Comparison of ENCODE assay signal across 20 mouse cellular contexts in genomic region chr8:122068609-122069008, GRCm38 (mm10).
DNase-seq lines count a peak whose midpoint lies in the region; ATAC-seq and TF ChIP-seq lines count a peak whose summit lies in the region.
"Had no signal": no experiment of that assay in that cellular context is flagged by ENCODE, and none has a peak within 500 bp of the region (broad histone marks: within the 10 kb centered on the region; RNA-seq: fewer than 3 reads in every experiment).

No protein-coding gene starts in this region.

- TF ChIP-seq POLR2A in liver, adult 2 months (IDR thresholded peaks at IDR 0.05; ENCODE audit: extremely low read depth, insufficient read depth, low read length) = no peak
- no peak for TF ChIP-seq POLR2A in MEL (IDR thresholded peaks at IDR 0.05; ENCODE audit: control insufficient read depth in 1 of 2, insufficient read depth in 1 of 2, low read depth in 1 of 2, low read length in 2 of 2, poor library complexity in 1 of 2)

- peak; percentile 50 for DNase-seq in liver, adult 2 months (ENCODE audit: extremely low read depth, low read depth, low spot score)
- DNase-seq in liver (no peak), MEL (ENCODE audit: low read depth, low spot score) (no peak)
- no peak for DNase-seq in lung, adult 18-20 months
- DNase-seq in kidney, postnatal 25 days = no peak
- DNase-seq in frontal cortex, postnatal 14 days (ENCODE audit: low spot score in 2 of 2) = no peak
- DNase-seq: adrenal gland, postnatal 10 days; B cell, adult 2 months; cerebellum, adult 11 months; cerebellum, adult 8-10 months; cerebellum, postnatal 25 days; gastrocnemius, postnatal 10 days; heart, postnatal 36 days; kidney, adult 11 months had no signal

- H3K4me3 ChIP-seq in liver, adult 2 months (ENCODE audit: insufficient read depth, low read depth, low read length) = no peak overlapping the region
- H3K4me3 ChIP-seq in MEL (ENCODE audit: control insufficient read depth in 1 of 2, insufficient read depth in 1 of 2, low read depth in 2 of 2, low read length in 2 of 2) = no peak overlapping the region
- H3K4me3 ChIP-seq: embryonic facial prominence, embryonic 13.5 days; forebrain, embryonic 12.5 days; heart, embryonic 13.5 days; hindbrain, embryonic 15.5 days had no signal

- H3K27ac ChIP-seq in liver, adult 2 months (replicated peaks; ENCODE audit: insufficient read depth, low read depth, low read length) = no peak overlapping the region
- no peak overlapping the region for H3K27ac ChIP-seq in MEL (ENCODE audit: control insufficient read depth, low read depth, low read length)
- H3K27ac ChIP-seq: embryonic facial prominence, embryonic 13.5 days; forebrain, embryonic 12.5 days; heart, embryonic 13.5 days; hindbrain, embryonic 15.5 days had no signal

- no peak overlapping the region for H3K9ac ChIP-seq in liver, adult 2 months (ENCODE audit: low read depth, low read length)
- no peak overlapping the region for H3K9ac ChIP-seq in MEL (ENCODE audit: control insufficient read depth, low read depth, low read length, poor library complexity, severe bottlenecking)
- H3K9ac ChIP-seq: embryonic facial prominence, embryonic 13.5 days; forebrain, embryonic 12.5 days; heart, embryonic 13.5 days; hindbrain, embryonic 15.5 days had no signal

- H3K36me3 ChIP-seq in liver, adult 2 months (ENCODE audit: control insufficient read depth, insufficient read depth, low read length) = no peaks in the 10 kb centered on the region
- H3K36me3 ChIP-seq in MEL (ENCODE audit: control insufficient read depth in 1 of 2, insufficient read depth in 2 of 2, low read length in 2 of 2) = no peaks in the 10 kb centered on the region
- H3K36me3 ChIP-seq: embryonic facial prominence, embryonic 13.5 days; forebrain, embryonic 12.5 days; heart, embryonic 13.5 days; hindbrain, embryonic 15.5 days had no signal

- no peak for TF ChIP-seq CTCF in liver, adult 2 months (IDR thresholded peaks at IDR 0.05; ENCODE audit: low read depth, low read length)
- no peak for TF ChIP-seq CTCF in MEL (IDR thresholded peaks at IDR 0.05 in 2 of 3, conservative IDR thresholded peaks at IDR 0.05 in 1 of 3; ENCODE audit: control insufficient read depth in 1 of 3, insufficient read depth in 1 of 3, low read depth in 2 of 3, low read length in 3 of 3, poor library complexity in 1 of 3, severe bottlenecking in 1 of 3)

- 79% methylated on average over 13 of the region's 13 CpGs for WGBS in liver, adult 2 months

- H3K27me3 ChIP-seq in liver, adult 2 months (ENCODE audit: control insufficient read depth, insufficient read depth, low read length) = no peaks in the 10 kb centered on the region
- H3K27me3 ChIP-seq in MEL (ENCODE audit: control insufficient read depth in 1 of 2, insufficient read depth in 2 of 2, low read length in 2 of 2) = no peaks in the 10 kb centered on the region
- H3K27me3 ChIP-seq: embryonic facial prominence, embryonic 13.5 days; hindbrain, embryonic 15.5 days had no signal

- TF ChIP-seq EP300 in MEL (IDR thresholded peaks at IDR 0.05; ENCODE audit: low read depth in 1 of 2, low read length in 2 of 2) = no peak

- H3K4me1 ChIP-seq in liver, adult 2 months (ENCODE audit: control insufficient read depth, insufficient read depth, low read length) = peaks cover 5% of the 10 kb centered on the region; the same call in 1 of the 2 replicates
- H3K4me1 ChIP-seq in MEL (ENCODE audit: control insufficient read depth in 1 of 2, insufficient read depth in 2 of 2, low read length in 2 of 2) = no peaks in the 10 kb centered on the region
- H3K4me1 ChIP-seq: forebrain, embryonic 12.5 days; hindbrain, embryonic 15.5 days had no signal

- TF ChIP-seq RAD21 in MEL (IDR thresholded peaks at IDR 0.05; ENCODE audit: low read depth, low read length) = no peak

- no peaks in the 10 kb centered on the region for H3K79me2 ChIP-seq in liver, adult 2 months (ENCODE audit: control insufficient read depth, insufficient read depth, low read length)
- H3K79me2 ChIP-seq in MEL (ENCODE audit: control insufficient read depth, insufficient read depth, low read length, poor library complexity) = no peaks in the 10 kb centered on the region

- no peaks in the 10 kb centered on the region for H3K9me3 ChIP-seq in MEL (replicated peaks; ENCODE audit: insufficient read depth, low read length)
- H3K9me3 ChIP-seq: embryonic facial prominence, embryonic 13.5 days; forebrain, embryonic 12.5 days; heart, embryonic 13.5 days; hindbrain, embryonic 15.5 days had no signal

- ATAC-seq in granulocyte monocyte progenitor cell, adult 5-6 weeks (replicated peaks; ENCODE audit: poor library complexity, severe bottlenecking) = peak; percentile 40; the same call in 1 of the 2 replicates
- ATAC-seq: forebrain, embryonic 16.5 days had no signal

TF ChIP-seq in MEL, 35 proteins besides CTCF, POLR2A, EP300 and RAD21:
- 0 out of 2 replicates have a peak, but pooled peaks have one; percentile 31 for TF ChIP-seq USF1 (IDR thresholded peaks at IDR 0.05; ENCODE audit: low read depth, low read length)
- no peak for TF ChIP-seq POLR2AphosphoS2 (IDR thresholded peaks at IDR 0.05; ENCODE audit: low read length)
